Mouse (Mus musculus): ENCODE results near the gene Sgip1.

GRCm38 (mm10) chr4:102978440-102978839 lies 237.3 kb downstream of the Sgip1 start, which contains the start of gene Tctex1d1:
- TF ChIP-seq POU5F1 (IDR thresholded peaks at IDR 0.05; ENCODE audit: borderline replicate concordance, low read length), result no peak
- TF ChIP-seq CTCF (conservative IDR thresholded peaks at IDR 0.05; ENCODE audit: low read length), result no peak
